Mouse (Mus musculus) bone marrow, adult 2 months (tissue): Measurements from ENCODE around the gene Dmrt1.

Experiments used
- CTCF ChIP-seq: fragments of 200-500 bp; IDR thresholded peaks from 2 replicates; pipeline ENCODE4 v1.5.1; 2011; ENCODE audit warnings: low read length, control low read depth; ENCODE audit not compliant: control insufficient read depth, insufficient read depth
- POLR2A ChIP-seq: fragments of 200-500 bp; IDR thresholded peaks from 2 replicates; pipeline ENCODE4 v1.6.1; 2011; ENCODE audit warnings: low read depth, mild to moderate bottlenecking, control low read depth, low read length, borderline replicate concordance; ENCODE audit not compliant: control insufficient read depth

- TF ChIP-seq POLR2A (no peak), CTCF (no peak)
Observed at GRCm38 (mm10) chr19:25635119-25635518, 129.7 kb downstream of the Dmrt1 start.
